Mouse (Mus musculus): ENCODE measurements at regions not wholly inside any gene's neighbourhood (a gene's known extent, or its start where the extent isn't known, plus 50 kb on each side); places are given as distances from the start of the nearest gene placed in this dataset.

DNA sequence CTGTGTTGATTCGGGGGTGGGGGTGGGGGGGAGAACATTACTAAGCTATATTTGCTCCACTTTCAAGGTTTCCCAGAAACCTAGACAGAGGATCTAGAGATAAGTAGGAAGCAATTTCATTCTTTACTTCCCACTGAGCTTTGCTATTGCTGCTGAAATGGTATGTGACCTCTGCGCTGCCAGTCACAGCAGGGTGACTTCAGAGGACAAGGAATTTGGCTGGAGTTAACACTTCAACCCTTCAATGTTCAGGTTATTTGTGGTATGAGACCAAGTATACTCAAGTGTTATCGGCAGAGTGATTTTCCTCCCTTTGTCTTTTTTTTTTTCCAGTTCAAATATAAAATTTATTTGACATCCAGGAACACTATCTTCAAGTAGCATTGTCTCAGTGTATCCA, 128.3 kb downstream of the 1700017N19Rik start:
- Histone ChIP-seq H3K4me2 (replicated peaks; ENCODE audit: low read depth, low read length) (no peak overlapping the region), H3K4me1 (ENCODE audit: insufficient read depth, low read depth, low read length) (no peaks in the 10 kb centered on the region), H3K9me3 (ENCODE audit: low read length) (no peaks in the 10 kb centered on the region), H3K9ac (replicated peaks; ENCODE audit: low read depth) (no peak overlapping the region), H3K27me3 (replicated peaks; ENCODE audit: insufficient read depth, low read length) (no peaks in the 10 kb centered on the region), H3K4me3 (ENCODE audit: low read depth, low read length) (no peak overlapping the region), H3K27ac (ENCODE audit: low read length) (no peak overlapping the region), H3K36me3 (ENCODE audit: insufficient read depth, low read length) (no peaks in the 10 kb centered on the region)
- TF ChIP-seq CTCF (IDR thresholded peaks at IDR 0.05) (no peak), EP300 (IDR thresholded peaks at IDR 0.05) (no peak)
- ATAC-seq (no peak), DNase-seq (ENCODE audit: low spot score) (no peak)
- 28% methylated on average over 3 of the region's 3 CpGs for WGBS

DNA sequence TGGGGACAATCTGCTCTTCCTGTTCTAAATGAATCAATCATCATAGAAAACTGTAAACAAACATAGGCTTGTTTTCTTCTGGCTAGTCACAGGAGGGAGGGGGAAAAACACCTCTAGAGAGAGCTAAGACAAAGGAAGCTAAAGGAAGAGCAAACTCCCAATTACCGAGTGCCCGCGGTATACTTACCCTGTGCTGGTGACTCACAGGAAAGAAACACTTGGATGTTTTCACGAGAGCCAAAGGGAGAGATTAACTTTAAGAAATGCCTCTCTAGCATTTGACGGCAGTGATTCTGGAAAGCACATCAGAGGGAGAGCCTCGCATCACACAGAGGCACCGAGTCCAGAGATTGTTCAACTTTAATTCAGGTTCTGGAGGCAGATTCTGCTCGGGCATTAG, 151.0 kb downstream of the 1700017N19Rik start:
- peak; percentile 5 for DNase-seq (ENCODE audit: low spot score)
- no peak for ATAC-seq
- Histone ChIP-seq H3K4me3 (ENCODE audit: low read depth, low read length) (no peak overlapping the region), H3K4me1 (ENCODE audit: insufficient read depth, low read depth, low read length) (no peaks in the 10 kb centered on the region), H3K36me3 (ENCODE audit: insufficient read depth, low read length) (no peaks in the 10 kb centered on the region), H3K4me2 (replicated peaks; ENCODE audit: low read depth, low read length) (no peak overlapping the region), H3K9ac (replicated peaks; ENCODE audit: low read depth) (no peak overlapping the region), H3K9me3 (ENCODE audit: low read length) (no peaks in the 10 kb centered on the region), H3K27me3 (replicated peaks; ENCODE audit: insufficient read depth, low read length) (no peaks in the 10 kb centered on the region), H3K27ac (ENCODE audit: low read length) (no peak overlapping the region)
- 54% methylated on average over 8 of the region's 8 CpGs for WGBS
- TF ChIP-seq CTCF (IDR thresholded peaks at IDR 0.05): no peak
- TF ChIP-seq EP300 (IDR thresholded peaks at IDR 0.05): no peak

DNA sequence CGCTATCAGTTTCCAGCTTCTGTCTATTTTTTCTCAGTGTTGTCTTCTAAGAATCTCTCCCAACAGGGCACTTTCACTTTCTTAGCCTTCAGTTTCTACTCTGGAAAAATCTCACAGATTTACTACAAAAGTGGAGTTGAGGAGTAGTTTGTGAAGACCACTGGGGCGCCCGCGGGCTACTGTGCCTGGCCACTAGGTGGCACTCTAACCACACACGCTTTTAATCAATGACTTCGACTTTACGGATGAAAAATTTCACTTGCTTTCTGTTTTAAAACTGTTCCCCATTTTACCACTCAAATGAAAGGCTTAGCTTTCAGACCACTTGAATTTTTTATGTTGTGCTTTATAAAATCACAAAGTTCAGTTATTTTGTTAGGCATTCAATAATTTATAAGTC, 151.8 kb downstream of the 1700017N19Rik start:
- Histone ChIP-seq H3K27me3 (replicated peaks; ENCODE audit: insufficient read depth, low read length) (no peaks in the 10 kb centered on the region), H3K4me1 (ENCODE audit: insufficient read depth, low read depth, low read length) (no peaks in the 10 kb centered on the region), H3K27ac (ENCODE audit: low read length) (no peak overlapping the region), H3K9ac (replicated peaks; ENCODE audit: low read depth) (no peak overlapping the region), H3K36me3 (ENCODE audit: insufficient read depth, low read length) (no peaks in the 10 kb centered on the region), H3K9me3 (ENCODE audit: low read length) (no peaks in the 10 kb centered on the region), H3K4me2 (replicated peaks; ENCODE audit: low read depth, low read length) (peak overlapping the region; percentile 35), H3K4me3 (ENCODE audit: low read depth, low read length) (no peak overlapping the region)
- peak; percentile 58 for DNase-seq (ENCODE audit: low spot score)
- 11% methylated on average over 7 of the region's 7 CpGs for WGBS
- ATAC-seq: no peak
- TF ChIP-seq EP300 (IDR thresholded peaks at IDR 0.05) (no peak), CTCF (IDR thresholded peaks at IDR 0.05) (peak; percentile 79)

DNA sequence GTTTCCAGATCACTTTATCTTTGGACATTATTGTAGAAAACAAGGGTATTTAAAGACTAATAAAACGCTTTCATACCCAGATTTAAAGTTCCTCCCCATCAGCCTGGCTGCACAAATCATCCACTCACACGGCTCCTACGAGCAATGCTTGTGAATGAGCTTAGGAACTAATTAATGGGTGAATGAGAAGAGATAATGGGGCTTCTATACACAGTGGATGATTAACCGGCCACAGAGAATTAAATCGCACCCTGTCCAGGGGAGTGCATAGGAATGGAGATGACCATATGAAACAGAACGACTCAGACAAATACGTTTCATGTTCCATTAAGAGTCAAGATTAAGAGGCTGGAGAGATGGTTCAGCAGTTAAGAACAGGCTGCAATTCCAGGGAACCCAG, 155.9 kb downstream of the 1700017N19Rik start:
- Histone ChIP-seq H3K4me3 (ENCODE audit: low read depth, low read length) (no peak overlapping the region), H3K27me3 (replicated peaks; ENCODE audit: insufficient read depth, low read length) (no peaks in the 10 kb centered on the region), H3K9me3 (ENCODE audit: low read length) (no peaks in the 10 kb centered on the region), H3K4me1 (ENCODE audit: insufficient read depth, low read depth, low read length) (no peaks in the 10 kb centered on the region), H3K27ac (ENCODE audit: low read length) (no peak overlapping the region), H3K36me3 (ENCODE audit: insufficient read depth, low read length) (no peaks in the 10 kb centered on the region), H3K9ac (replicated peaks; ENCODE audit: low read depth) (no peak overlapping the region), H3K4me2 (replicated peaks; ENCODE audit: low read depth, low read length) (no peak overlapping the region)
- TF ChIP-seq CTCF (IDR thresholded peaks at IDR 0.05) (no peak), EP300 (IDR thresholded peaks at IDR 0.05) (no peak)
- DNase-seq (ENCODE audit: low spot score): no peak
- WGBS: 73% methylated on average over 7 of the region's 7 CpGs
- no peak for ATAC-seq

DNA sequence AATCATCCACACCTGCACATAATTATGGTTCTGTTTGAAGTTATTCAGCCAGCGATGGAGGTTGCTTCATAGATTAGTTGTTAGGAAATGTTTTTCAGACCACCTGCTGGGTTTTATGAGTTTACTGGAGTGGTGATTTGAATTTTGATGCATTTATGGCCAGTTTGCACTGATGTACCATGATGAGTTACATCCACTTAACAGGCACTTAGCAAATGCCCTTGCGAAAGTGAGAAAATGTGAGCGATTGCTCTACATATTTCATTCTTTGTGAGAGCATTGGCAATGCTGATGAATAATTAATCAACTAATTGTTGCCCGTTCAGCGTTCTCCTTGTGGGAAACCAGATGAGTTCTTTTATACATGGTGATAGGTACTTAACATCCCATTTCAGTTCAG, 164.7 kb downstream of the 1700017N19Rik start:
- no peak overlapping the region for H3K4me2 ChIP-seq (replicated peaks; ENCODE audit: low read depth, low read length)
- DNase-seq (ENCODE audit: low spot score) (no peak), ATAC-seq (no peak)
- no peaks in the 10 kb centered on the region for H3K36me3 ChIP-seq (ENCODE audit: insufficient read depth, low read length)
- no peaks in the 10 kb centered on the region for H3K27me3 ChIP-seq (replicated peaks; ENCODE audit: insufficient read depth, low read length)
- no peak overlapping the region for H3K4me3 ChIP-seq (ENCODE audit: low read depth, low read length)
- no peak overlapping the region for H3K9ac ChIP-seq (replicated peaks; ENCODE audit: low read depth)
- no peak overlapping the region for H3K27ac ChIP-seq (ENCODE audit: low read length)
- WGBS: 90% methylated on average over 5 of the region's 5 CpGs
- H3K4me1 ChIP-seq (ENCODE audit: insufficient read depth, low read depth, low read length): no peaks in the 10 kb centered on the region
- no peaks in the 10 kb centered on the region for H3K9me3 ChIP-seq (ENCODE audit: low read length)
- TF ChIP-seq CTCF (IDR thresholded peaks at IDR 0.05): no peak
- no peak for TF ChIP-seq EP300 (IDR thresholded peaks at IDR 0.05)

DNA sequence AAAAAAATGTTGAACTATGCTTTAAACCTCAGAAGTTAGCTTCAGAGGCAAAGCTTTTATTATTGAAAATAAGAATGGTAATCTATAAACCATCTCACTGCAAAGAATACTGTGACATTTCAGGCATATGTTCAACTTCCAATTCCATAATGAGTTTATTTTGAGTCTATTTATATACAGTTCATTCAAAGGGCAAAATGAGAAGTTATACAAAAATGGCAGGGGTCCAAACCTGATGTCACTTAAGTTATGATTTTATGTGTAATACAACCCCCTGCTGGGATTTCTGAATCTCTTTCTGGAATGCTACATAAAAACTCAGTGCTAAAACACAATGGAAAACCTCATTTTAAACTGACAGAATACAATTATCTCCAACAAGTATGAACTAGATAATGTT, 184.0 kb downstream of the 1700017N19Rik start:
- Histone ChIP-seq H3K4me1 (ENCODE audit: insufficient read depth, low read depth, low read length) (no peaks in the 10 kb centered on the region), H3K27me3 (replicated peaks; ENCODE audit: insufficient read depth, low read length) (no peaks in the 10 kb centered on the region), H3K4me2 (replicated peaks; ENCODE audit: low read depth, low read length) (no peak overlapping the region), H3K27ac (ENCODE audit: low read length) (no peak overlapping the region), H3K9me3 (ENCODE audit: low read length) (no peaks in the 10 kb centered on the region), H3K4me3 (ENCODE audit: low read depth, low read length) (no peak overlapping the region), H3K36me3 (ENCODE audit: insufficient read depth, low read length) (no peaks in the 10 kb centered on the region), H3K9ac (replicated peaks; ENCODE audit: low read depth) (no peak overlapping the region)
- DNase-seq (ENCODE audit: low spot score) (peak; percentile 14), ATAC-seq (no peak)
- TF ChIP-seq EP300 (IDR thresholded peaks at IDR 0.05) (no peak), CTCF (IDR thresholded peaks at IDR 0.05) (no peak)

DNA sequence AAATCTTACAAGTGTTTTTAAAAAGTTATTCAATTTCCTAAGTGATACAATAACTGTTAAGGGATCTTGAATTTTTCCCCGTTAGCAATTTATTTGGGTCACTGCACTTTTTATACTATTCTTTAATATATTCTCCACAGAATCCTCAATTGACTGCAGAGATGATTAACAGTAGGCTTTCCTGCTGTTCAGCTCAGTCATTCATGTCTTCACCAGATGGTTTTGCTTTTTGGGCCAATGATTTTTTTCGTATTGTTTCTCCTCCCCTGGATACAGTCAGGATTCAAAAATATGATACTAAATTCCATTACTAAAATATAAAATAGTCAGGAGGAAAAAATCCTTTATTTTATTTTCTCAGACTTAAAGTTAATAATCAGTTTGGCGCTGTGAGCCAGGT, 201.9 kb downstream of the 1700017N19Rik start:
- 81% methylated on average over 3 of the region's 3 CpGs for WGBS
- Histone ChIP-seq H3K9ac (replicated peaks; ENCODE audit: low read depth) (no peak overlapping the region), H3K4me1 (ENCODE audit: insufficient read depth, low read depth, low read length) (no peaks in the 10 kb centered on the region), H3K27ac (ENCODE audit: low read length) (no peak overlapping the region), H3K36me3 (ENCODE audit: insufficient read depth, low read length) (no peaks in the 10 kb centered on the region), H3K4me3 (ENCODE audit: low read depth, low read length) (no peak overlapping the region), H3K9me3 (ENCODE audit: low read length) (no peaks in the 10 kb centered on the region), H3K27me3 (replicated peaks; ENCODE audit: insufficient read depth, low read length) (no peaks in the 10 kb centered on the region), H3K4me2 (replicated peaks; ENCODE audit: low read depth, low read length) (no peak overlapping the region)
- TF ChIP-seq EP300 (IDR thresholded peaks at IDR 0.05) (no peak), CTCF (IDR thresholded peaks at IDR 0.05) (no peak)
- DNase-seq (ENCODE audit: low spot score) (no peak), ATAC-seq (no peak)
